Mouse (Mus musculus): ENCODE results near the gene Snrpd3. TPM values are rescaled to one million over a fixed set of nuclear protein-coding genes. Genes with fewer than 3 reads are reported as not detected.

The Snrpd3 gene
- total RNA-seq, 1 experiment: 124 TPM

DNA sequence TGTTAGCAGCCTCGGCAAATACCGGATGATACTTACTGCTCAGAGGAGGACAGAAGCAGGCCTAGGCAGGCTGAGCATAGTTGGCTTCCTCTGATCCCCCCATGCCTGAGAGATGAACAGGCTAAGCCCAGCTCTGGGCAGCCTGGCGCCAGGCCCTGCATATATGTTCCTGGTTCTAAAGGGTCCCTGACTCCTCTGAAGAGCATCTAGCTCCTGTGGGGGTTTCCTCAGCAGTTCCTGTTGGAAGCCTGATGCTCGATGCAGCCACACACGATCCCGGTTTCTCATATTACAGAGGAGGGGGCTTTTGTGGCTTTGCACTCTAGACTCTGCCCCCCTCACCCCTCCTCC is 43.2 kb downstream of the Snrpd3 start:
- Histone ChIP-seq H3K4me3 (ENCODE audit: insufficient read depth in 1 of 2, low read depth in 1 of 2, low read length in 2 of 2, poor library complexity in 1 of 2, severe bottlenecking in 1 of 2) (peak overlapping the region; percentile 63 to 74; a peak in 2 of 4 replicates), H3K36me3 (ENCODE audit: control insufficient read depth, insufficient read depth, low read length, poor library complexity, severe bottlenecking) (no peaks in the 10 kb centered on the region), H3K9me3 (ENCODE audit: control insufficient read depth, insufficient read depth, low read depth, low read length) (no peaks in the 10 kb centered on the region), H3K4me1 (ENCODE audit: control insufficient read depth in 2 of 2, insufficient read depth in 2 of 2, low read length in 2 of 2, poor library complexity in 1 of 2) (peaks cover 13 to 25% of the 10 kb centered on the region in 2 experiments; a peak in 3 of 4 replicates), H3K27ac (ENCODE audit: insufficient read depth, low read depth, low read length, poor library complexity, severe bottlenecking) (no peak overlapping the region), H3K9ac (ENCODE audit: insufficient read depth, low read depth, low read length, poor library complexity, severe bottlenecking) (0 out of 2 replicates have a peak overlapping the region, but pooled peaks have one; percentile 72)
- in situ Hi-C loops (cut with MboI; ENCODE audit: low sequenced_read_pairs in 2 of 2, unreplicated experiment in 2 of 2): no loop called here
- DNase-seq (ENCODE audit: low read depth, low spot score): no peak
- TF ChIP-seq CHD2 (IDR thresholded peaks at IDR 0.05; ENCODE audit: low read depth, low read length): no peak
- TF ChIP-seq MAFK (IDR thresholded peaks at IDR 0.05; ENCODE audit: insufficient read depth, low read depth, low read length): no peak
- TF ChIP-seq HCFC1 (IDR thresholded peaks at IDR 0.05; ENCODE audit: borderline replicate concordance, insufficient read depth, low read length): no peak
- TF ChIP-seq ZC3H11A (IDR thresholded peaks at IDR 0.05; ENCODE audit: borderline replicate concordance, low read depth, low read length): no peak
- TF ChIP-seq ZNF384 (IDR thresholded peaks at IDR 0.05; ENCODE audit: low read depth, low read length): no peak

- H3K27ac ChIP-seq (ENCODE audit: insufficient read depth, low read depth, low read length, poor library complexity, severe bottlenecking): no peak within 1 kb of the TSS
- no peak within 1 kb of the TSS for H3K9ac ChIP-seq (ENCODE audit: insufficient read depth, low read depth, low read length, poor library complexity, severe bottlenecking)
These were observed 43.8 kb downstream of the Snrpd3 start, which contains the start of gene Ggt1 for GRCm38 (mm10) chr10:75561071-75561654. Ggt1 (plus strand) TSS chr10:75561604.

GRCm38 (mm10) chr10:75562596-75562995 is 45.2 kb downstream of the Snrpd3 start:
- Histone ChIP-seq H3K4me3 (ENCODE audit: insufficient read depth in 1 of 2, low read depth in 1 of 2, low read length in 2 of 2, poor library complexity in 1 of 2, severe bottlenecking in 1 of 2) (no peak overlapping the region), H3K36me3 (ENCODE audit: control insufficient read depth, insufficient read depth, low read length, poor library complexity, severe bottlenecking) (no peaks in the 10 kb centered on the region), H3K9me3 (ENCODE audit: control insufficient read depth, insufficient read depth, low read depth, low read length) (no peaks in the 10 kb centered on the region), H3K27ac (ENCODE audit: insufficient read depth, low read depth, low read length, poor library complexity, severe bottlenecking) (no peak overlapping the region), H3K4me1 (ENCODE audit: control insufficient read depth in 2 of 2, insufficient read depth in 2 of 2, low read length in 2 of 2, poor library complexity in 1 of 2) (peaks cover 15 to 33% of the 10 kb centered on the region in 2 experiments; a peak in 3 of 4 replicates), H3K9ac (ENCODE audit: insufficient read depth, low read depth, low read length, poor library complexity, severe bottlenecking) (no peak overlapping the region)
- in situ Hi-C loops (cut with MboI; ENCODE audit: low sequenced_read_pairs in 2 of 2, unreplicated experiment in 2 of 2): no loop called here
- TF ChIP-seq ZC3H11A (IDR thresholded peaks at IDR 0.05; ENCODE audit: borderline replicate concordance, low read depth, low read length) (no peak), CHD2 (IDR thresholded peaks at IDR 0.05; ENCODE audit: low read depth, low read length) (no peak)
- no peak for DNase-seq (ENCODE audit: low read depth, low spot score)

More at GRCm38 (mm10) chr10:75561071-75561654, 43.8 kb downstream of the Snrpd3 start, which contains the start of gene Ggt1:
- H3K9me3 ChIP-seq (ENCODE audit: control insufficient read depth, insufficient read depth, low read depth, low read length): no peaks in the 10 kb centered on the region
- in situ Hi-C loops (cut with MboI; ENCODE audit: low sequenced_read_pairs in 2 of 2, unreplicated experiment in 2 of 2): no loop called here
- DNase-seq (ENCODE audit: low read depth, low spot score): no peak
- peaks cover 14 to 31% of the 10 kb centered on the region in 2 experiments; a peak in 3 of 4 replicates for H3K4me1 ChIP-seq (ENCODE audit: control insufficient read depth in 2 of 2, insufficient read depth in 2 of 2, low read length in 2 of 2, poor library complexity in 1 of 2)
- peak within 1 kb of the TSS in 1 of 2 experiments; percentile 63; a peak in 2 of 4 replicates for H3K4me3 ChIP-seq (ENCODE audit: insufficient read depth in 1 of 2, low read depth in 1 of 2, low read length in 2 of 2, poor library complexity in 1 of 2, severe bottlenecking in 1 of 2)
- TF ChIP-seq ZC3H11A (IDR thresholded peaks at IDR 0.05; ENCODE audit: borderline replicate concordance, low read depth, low read length) (no peak), ZNF384 (IDR thresholded peaks at IDR 0.05; ENCODE audit: low read depth, low read length) (no peak), CHD2 (IDR thresholded peaks at IDR 0.05; ENCODE audit: low read depth, low read length) (no peak), HCFC1 (IDR thresholded peaks at IDR 0.05; ENCODE audit: borderline replicate concordance, insufficient read depth, low read length) (no peak), MAFK (IDR thresholded peaks at IDR 0.05; ENCODE audit: insufficient read depth, low read depth, low read length) (no peak)
- H3K36me3 ChIP-seq (ENCODE audit: control insufficient read depth, insufficient read depth, low read length, poor library complexity, severe bottlenecking): no peaks in the 10 kb centered on the region

DNA sequence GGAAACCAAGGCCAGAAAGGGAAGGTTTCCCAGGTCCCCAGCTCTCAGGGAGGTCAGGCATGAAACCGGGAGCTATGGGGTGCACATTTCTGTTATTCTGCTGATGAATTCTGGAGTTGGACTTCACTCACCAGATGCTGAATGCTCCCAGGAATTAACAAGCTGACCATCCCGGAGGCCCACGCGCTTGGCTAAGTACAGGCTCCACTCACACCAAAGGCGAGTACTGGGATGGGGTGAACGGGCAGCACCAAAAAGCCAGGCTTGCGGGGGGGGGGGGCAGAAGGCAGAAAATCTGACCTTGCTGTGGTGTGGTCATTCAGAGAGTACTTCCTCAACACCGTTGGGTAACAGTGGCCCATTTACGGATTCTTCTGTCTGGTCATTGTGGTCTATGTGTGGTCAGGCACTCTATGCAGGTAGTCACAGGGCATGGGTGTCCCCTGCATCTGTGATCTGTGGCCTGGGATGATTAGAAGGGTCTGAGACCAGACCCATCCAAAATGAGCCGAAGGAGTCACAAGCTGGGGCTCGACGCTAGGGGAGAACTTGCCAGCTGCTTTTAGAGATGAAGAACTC is 47.4 kb downstream of the Snrpd3 start:
- H3K4me3 ChIP-seq (ENCODE audit: insufficient read depth in 1 of 2, low read depth in 1 of 2, low read length in 2 of 2, poor library complexity in 1 of 2, severe bottlenecking in 1 of 2): no peak overlapping the region
- no peak for DNase-seq (ENCODE audit: low read depth, low spot score)
- in situ Hi-C loops (cut with MboI; ENCODE audit: low sequenced_read_pairs in 2 of 2, unreplicated experiment in 2 of 2): no loop called here
- no peaks in the 10 kb centered on the region for H3K9me3 ChIP-seq (ENCODE audit: control insufficient read depth, insufficient read depth, low read depth, low read length)
- no peaks in the 10 kb centered on the region for H3K36me3 ChIP-seq (ENCODE audit: control insufficient read depth, insufficient read depth, low read length, poor library complexity, severe bottlenecking)
- no peak overlapping the region for H3K9ac ChIP-seq (ENCODE audit: insufficient read depth, low read depth, low read length, poor library complexity, severe bottlenecking)
- no peak overlapping the region for H3K27ac ChIP-seq (ENCODE audit: insufficient read depth, low read depth, low read length, poor library complexity, severe bottlenecking)
- TF ChIP-seq HCFC1 (IDR thresholded peaks at IDR 0.05; ENCODE audit: borderline replicate concordance, insufficient read depth, low read length) (no peak), CHD2 (IDR thresholded peaks at IDR 0.05; ENCODE audit: low read depth, low read length) (no peak), ZC3H11A (IDR thresholded peaks at IDR 0.05; ENCODE audit: borderline replicate concordance, low read depth, low read length) (no peak), MAFK (IDR thresholded peaks at IDR 0.05; ENCODE audit: insufficient read depth, low read depth, low read length) (no peak), ZNF384 (IDR thresholded peaks at IDR 0.05; ENCODE audit: low read depth, low read length) (no peak)
- peaks cover 12 to 28% of the 10 kb centered on the region in 2 experiments; a peak in 3 of 4 replicates for H3K4me1 ChIP-seq (ENCODE audit: control insufficient read depth in 2 of 2, insufficient read depth in 2 of 2, low read length in 2 of 2, poor library complexity in 1 of 2)
